Mouse (Mus musculus) MEL (cell line): ENCODE measurements around the gene Cnfn. TPM values are rescaled to one million over a fixed set of nuclear protein-coding genes. Genes with fewer than 3 reads are reported as not detected.

Experiments
- DNase-seq: peaks from one replicate; pipeline ENCODE4 v3.0.0; 2011; ENCODE audit warnings: low read depth, low spot score
- H3K27ac ChIP-seq: 2 replicates; pipeline ENCODE4 v1.5.1; 2012; ENCODE audit warnings: low read depth, mild to moderate bottlenecking, control low read depth, low read length, moderate library complexity; ENCODE audit not compliant: control insufficient read depth
- H3K27me3 ChIP-seq, 2 experiments: fragments of 150-350 bp in 1 of 2; sonication (generic) in 1 of 2; 2 replicates each; pipeline ENCODE4 v1.6.1; 2012; ENCODE audit warnings: low read length in 2 of 2, mild to moderate bottlenecking in 2 of 2, improper control_type of control experiment in 1 of 2, moderate library complexity in 1 of 2; ENCODE audit not compliant: insufficient read depth in 2 of 2, control insufficient read depth in 1 of 2
- H3K36me3 ChIP-seq, 2 experiments: 2 replicates each; pipeline ENCODE4 v1.6.1; 2012 to 2014; ENCODE audit warnings: low read length in 2 of 2, improper control_type of control experiment in 1 of 2, inconsistent platforms in 1 of 2, mild to moderate bottlenecking in 1 of 2; ENCODE audit not compliant: insufficient read depth in 2 of 2, control insufficient read depth in 1 of 2
- H3K4me1 ChIP-seq, 2 experiments: fragments of 150-350 bp in 1 of 2; sonication (generic) in 1 of 2; 2 replicates each; pipeline ENCODE4 v1.6.1; 2012; ENCODE audit warnings: low read length in 2 of 2, improper control_type of control experiment in 1 of 2, mild to moderate bottlenecking in 1 of 2; ENCODE audit not compliant: insufficient read depth in 2 of 2, control insufficient read depth in 1 of 2
- H3K4me3 ChIP-seq, 2 experiments: fragments of 150-350 bp in 1 of 2; sonication (generic) in 1 of 2; 2 replicates each; pipeline ENCODE4 v1.5.1; 2012; ENCODE audit warnings: low read depth in 2 of 2, low read length in 2 of 2, mild to moderate bottlenecking in 2 of 2, moderate library complexity in 2 of 2, control low read depth in 1 of 2, improper control_type of control experiment in 1 of 2; ENCODE audit not compliant: control insufficient read depth in 1 of 2, insufficient read depth in 1 of 2
- H3K79me2 ChIP-seq: 2 replicates; pipeline ENCODE4 v1.6.1; 2012; ENCODE audit warnings: mild to moderate bottlenecking, low read length, moderate library complexity; ENCODE audit not compliant: control insufficient read depth, poor library complexity, insufficient read depth
- H3K9ac ChIP-seq: 2 replicates; pipeline ENCODE4 v1.6.1; 2012; ENCODE audit warnings: low read depth, mild to moderate bottlenecking, control low read depth, low read length, moderate library complexity; ENCODE audit not compliant: control insufficient read depth, poor library complexity, severe bottlenecking
- H3K9me3 ChIP-seq: fragments of 150-350 bp; sonication (generic); replicated peaks from 2 replicates; pipeline ENCODE4 v1.6.1; 2012; ENCODE audit warnings: mild to moderate bottlenecking, low read length, improper control_type of control experiment, moderate library complexity; ENCODE audit not compliant: insufficient read depth
- E2F4 ChIP-seq: IDR thresholded peaks from 2 replicates; pipeline ENCODE4 v1.6.1; 2011; ENCODE audit warnings: low read depth, low read length, improper control_type of control experiment, borderline replicate concordance
- GATA1 ChIP-seq: IDR thresholded peaks from 2 replicates; pipeline ENCODE4 v1.6.1; 2011; ENCODE audit warnings: low read depth, low read length, improper control_type of control experiment
- HCFC1 ChIP-seq: IDR thresholded peaks from 2 replicates; pipeline ENCODE4 v1.6.1; 2012; ENCODE audit warnings: low read depth, mild to moderate bottlenecking, inconsistent platforms, low read length, improper control_type of control experiment, moderate library complexity
- KAT2A ChIP-seq: conservative IDR thresholded peaks from 2 replicates; pipeline ENCODE4 v1.6.1; 2012; ENCODE audit warnings: low read depth, low read length, improper control_type of control experiment, inconsistent platforms
- MAX ChIP-seq: IDR thresholded peaks from 2 replicates; pipeline ENCODE4 v1.6.1; 2011; ENCODE audit warnings: low read length, improper control_type of control experiment
- MAZ ChIP-seq: IDR thresholded peaks from 2 replicates; pipeline ENCODE4 v1.6.1; 2012; ENCODE audit warnings: low read depth, mild to moderate bottlenecking, inconsistent platforms, low read length, improper control_type of control experiment
- NRF1 ChIP-seq: IDR thresholded peaks from 2 replicates; pipeline ENCODE4 v1.6.1; 2014; ENCODE audit warnings: low read depth, mild to moderate bottlenecking, inconsistent platforms, low read length, improper control_type of control experiment, moderate library complexity; ENCODE audit not compliant: poor library complexity, insufficient read depth, severe bottlenecking
- POLR2A ChIP-seq, 2 experiments: IDR thresholded peaks; 2 replicates each; pipeline ENCODE4 v1.6.1; 2011 to 2012; ENCODE audit warnings: low read length in 2 of 2, mild to moderate bottlenecking in 2 of 2, control low read depth in 1 of 2, improper control_type of control experiment in 1 of 2, low read depth in 1 of 2, moderate library complexity in 1 of 2; ENCODE audit not compliant: control insufficient read depth in 1 of 2, insufficient read depth in 1 of 2, poor library complexity in 1 of 2
- RAD21 ChIP-seq: IDR thresholded peaks from 2 replicates; pipeline ENCODE4 v1.6.1; 2011; ENCODE audit warnings: mild to moderate bottlenecking, low read depth, low read length, improper control_type of control experiment
- SMC3 ChIP-seq: IDR thresholded peaks from 2 replicates; pipeline ENCODE4 v1.6.1; 2011; ENCODE audit warnings: low read depth, low read length, improper control_type of control experiment
- TBP ChIP-seq: IDR thresholded peaks from 2 replicates; pipeline ENCODE4 v1.8.0; 2011; ENCODE audit warnings: low read depth, low read length, improper control_type of control experiment
- TCF12 ChIP-seq: IDR thresholded peaks from 2 replicates; pipeline ENCODE4 v1.6.1; 2014; ENCODE audit warnings: low read depth, mild to moderate bottlenecking, inconsistent platforms, low read length, improper control_type of control experiment, moderate library complexity
- ZMIZ1 ChIP-seq: IDR thresholded peaks from 2 replicates; pipeline ENCODE4 v1.6.1; 2012; ENCODE audit warnings: low read depth, mild to moderate bottlenecking, inconsistent platforms, low read length, improper control_type of control experiment, moderate library complexity
- ZNF384 ChIP-seq: IDR thresholded peaks from 2 replicates; pipeline ENCODE4 v1.6.1; 2012; ENCODE audit warnings: low read depth, mild to moderate bottlenecking, inconsistent platforms, low read length, improper control_type of control experiment
- polyA plus RNA-seq, 2 experiments: library from polyadenylated mRNA; stranded (reverse) in 1 of 2; unstranded in 1 of 2; fragments of >175 nt in 1 of 2; fragments of >200 nt in 1 of 2; gene quantifications; 2 replicates each; pipeline versions ENCODE4 v1.2.1 to v1.2.4; 2012; ENCODE audit warnings: low replicate concordance in 2 of 2, low read depth in 1 of 2; ENCODE audit not compliant: insufficient read length in 2 of 2, insufficient read depth in 1 of 2, missing spikeins in 1 of 2
- total RNA-seq: library from RNA; depleted of rRNA; stranded (reverse); fragments of 300-350 nt; gene quantifications from 2 replicates; pipeline ENCODE4 v1.2.3, GENCODE M21; 2012

The Cnfn gene
- total and polyA plus RNA-seq, 3 experiments, result not detected

GRCm38 (mm10) chr7:25367632-25368293, 1.8 kb downstream of the Cnfn start:
- H3K36me3 ChIP-seq, result no peaks in the 10 kb centered on the region
- H3K27ac ChIP-seq, result no peak overlapping the region
- H3K9me3 ChIP-seq, result no peaks in the 10 kb centered on the region
- H3K4me1 ChIP-seq, result 0 out of 4 replicates have a peak, but pooled peaks cover 0 to 3% of the 10 kb centered on the region in 2 experiments
- H3K79me2 ChIP-seq, result no peaks in the 10 kb centered on the region
- no peak for DNase-seq
- no peak overlapping the region for H3K9ac ChIP-seq
- TF ChIP-seq KAT2A (no peak), TCF12 (no peak), MAZ (no peak), E2F4 (no peak), MAX (no peak), ZNF384 (no peak), GATA1 (no peak), TBP (no peak), ZMIZ1 (no peak)
- H3K27me3 ChIP-seq, result no peaks in the 10 kb centered on the region
- no peak overlapping the region for H3K4me3 ChIP-seq

DNA sequence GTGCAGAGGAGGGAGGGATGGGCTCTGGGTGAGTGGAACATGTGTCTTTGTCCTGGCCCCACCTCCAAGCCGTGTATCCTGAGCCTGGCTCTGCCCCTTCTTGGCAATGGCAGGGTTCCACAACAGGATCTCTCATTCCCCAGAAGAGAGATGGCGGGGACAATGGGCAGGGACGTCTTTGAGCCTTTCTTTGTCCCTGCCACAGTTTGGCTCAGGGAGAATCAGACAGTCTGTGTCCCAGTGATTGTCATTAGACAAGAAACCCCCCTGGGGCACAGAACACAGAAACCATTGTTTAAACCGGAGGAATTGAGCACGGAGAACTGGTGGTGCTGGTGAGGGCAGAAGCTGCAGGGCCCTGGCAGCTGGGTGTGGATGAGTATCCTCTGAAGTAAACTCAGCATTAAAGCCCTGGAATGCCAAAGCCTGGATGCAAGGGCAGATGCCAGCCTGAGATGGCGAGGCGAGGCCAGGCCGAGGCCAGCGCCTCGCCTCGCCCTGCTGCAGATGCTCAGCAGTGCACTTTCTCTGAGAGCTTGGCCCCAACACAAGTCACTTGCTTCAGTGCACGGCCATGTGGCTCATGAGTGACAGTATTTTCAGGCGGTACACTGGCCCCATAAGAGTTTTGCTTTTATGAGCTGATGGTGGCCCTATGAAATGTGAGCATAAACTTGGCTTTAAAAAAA, 3.4 kb downstream of the Cnfn start:
- H3K36me3 ChIP-seq, result no peaks in the 10 kb centered on the region
- TF ChIP-seq POLR2A (IDR thresholded peaks at IDR 0.05; ENCODE audit: control insufficient read depth in 1 of 2, insufficient read depth in 1 of 2, low read depth in 1 of 2, low read length in 2 of 2, poor library complexity in 1 of 2) (no peak), RAD21 (no peak), TBP (no peak)
- H3K9me3 ChIP-seq, result no peaks in the 10 kb centered on the region
- H3K27ac ChIP-seq, result no peak overlapping the region
- DNase-seq, result no peak
- H3K27me3 ChIP-seq, result no peaks in the 10 kb centered on the region
- no peak overlapping the region for H3K9ac ChIP-seq
- H3K4me1 ChIP-seq, result no peaks in the 10 kb centered on the region
- H3K79me2 ChIP-seq, result no peaks in the 10 kb centered on the region
- H3K4me3 ChIP-seq, result no peak overlapping the region

DNA sequence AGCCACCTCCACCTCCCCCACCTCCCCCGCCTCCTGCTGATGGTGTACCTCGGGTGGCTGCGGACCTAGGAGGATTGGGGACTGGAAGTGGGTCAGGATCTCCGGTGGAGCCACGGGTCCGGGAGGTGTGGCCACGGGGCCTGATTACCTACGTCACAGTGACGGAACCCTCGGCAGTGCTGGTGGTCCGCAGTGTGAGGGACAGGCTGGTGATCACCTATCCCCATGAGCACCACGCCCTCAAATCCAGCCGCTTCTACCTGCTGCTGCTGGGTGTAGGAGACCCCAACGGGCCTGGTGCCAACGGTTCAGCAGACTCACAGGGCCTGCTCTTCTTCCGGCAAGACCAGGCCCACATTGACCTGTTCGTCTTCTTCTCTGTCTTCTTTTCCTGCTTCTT, 5.9 kb downstream of the Cnfn start:
- Histone ChIP-seq H3K9ac (no peak overlapping the region), H3K9me3 (no peaks in the 10 kb centered on the region), H3K36me3 (no peaks in the 10 kb centered on the region), H3K4me3 (no peak overlapping the region), H3K4me1 (no peaks in the 10 kb centered on the region), H3K27ac (no peak overlapping the region), H3K27me3 (no peaks in the 10 kb centered on the region), H3K79me2 (no peaks in the 10 kb centered on the region)
- TF ChIP-seq SMC3 (no peak), MAX (no peak), NRF1 (no peak), ZMIZ1 (no peak), ZNF384 (no peak), HCFC1 (no peak)
- no peak for DNase-seq
